Mouse (Mus musculus) left cerebral cortex, adult 18-20 months (tissue): Measurements from ENCODE around the gene Pdzd8. TPM values are rescaled to one million over a fixed set of nuclear protein-coding genes. Genes with fewer than 3 reads are reported as not detected.

ENCODE experiments used
- DNase-seq, 2 experiments: peaks; one replicate each; pipeline ENCODE4 v3.0.0; 2021 to 2022; ENCODE audit warnings: low spot score in 2 of 2, mixed read lengths in 1 of 2
- total RNA-seq, 2 experiments: library from RNA; stranded (reverse); gene quantifications; 2 replicates each; pipeline ENCODE4 v1.2.3; 2021

The Pdzd8 gene
- total RNA-seq, 2 experiments from 2014 or later, result 57.0 to 58.1 TPM

- no peak for DNase-seq
Measured at GRCm38 (mm10) chr19:59280841-59281240, 64.7 kb downstream of the Pdzd8 start.

GRCm38 (mm10) chr19:59276354-59276753 lies 69.2 kb downstream of the Pdzd8 start:
- DNase-seq, result no peak

GRCm38 (mm10) chr19:59273190-59273589 lies 72.4 kb downstream of the Pdzd8 start:
- DNase-seq, result peak in 1 of 2 experiments; percentile 34

- no peak for DNase-seq
Measured at GRCm38 (mm10) chr19:59267417-59267963, 78.1 kb downstream of the Pdzd8 start.

- no peak for DNase-seq
Measured at GRCm38 (mm10) chr19:59265907-59266306, 79.7 kb downstream of the Pdzd8 start.

GRCm38 (mm10) chr19:59264838-59265532 lies 80.6 kb downstream of the Pdzd8 start:
- no peak for DNase-seq

- no peak for DNase-seq
Measured at GRCm38 (mm10) chr19:59263171-59263570, 82.4 kb downstream of the Pdzd8 start.

- no peak for DNase-seq
Measured at GRCm38 (mm10) chr19:59261604-59262003, 84.0 kb downstream of the Pdzd8 start.

GRCm38 (mm10) chr19:59260718-59261442 lies 84.7 kb downstream of the Pdzd8 start, which contains the start of gene Slc18a2:
Gene Slc18a2, plus strand, starts transcription at chr19:59260896.
- DNase-seq, result no peak

GRCm38 (mm10) chr19:59259633-59260032 lies 85.9 kb downstream of the Pdzd8 start:
- DNase-seq, result no peak

- no peak for DNase-seq
Measured at GRCm38 (mm10) chr19:59252651-59253050, 92.9 kb downstream of the Pdzd8 start.

- DNase-seq, result no peak
Measured at GRCm38 (mm10) chr19:59248553-59249286, 96.9 kb downstream of the Pdzd8 start.

- no peak for DNase-seq
Measured at GRCm38 (mm10) chr19:59248144-59248543, 97.4 kb downstream of the Pdzd8 start.

Other genes with a start within 250 kb of the Pdzd8 start
- gene Vax1, start 175.7 kb downstream of the Pdzd8 start, total RNA-seq, result 1 to 10 TPM; 2.0 to 2.4 TPM
- gene Kcnk18, start 126.6 kb downstream of the Pdzd8 start, total RNA-seq, result not detected
- gene Slc18a2, start 84.9 kb downstream of the Pdzd8 start, total RNA-seq, result under 1 TPM in 1 of 2 experiments, not detected in 1; 0.21 TPM
- 100 to 1,000 TPM; 186 to 211 TPM for gene Rps12-ps3, start 23.5 kb downstream of the Pdzd8 start, total RNA-seq
- gene Emx2, start 112.6 kb upstream of the Pdzd8 start, total RNA-seq, result 10 to 100 TPM; 11.9 to 17.1 TPM